Mouse (Mus musculus): ENCODE measurements around the gene Rad23a.
A peak's percentile ranks its signal among the peaks of the same experiment; 100 is the strongest.

The Rad23a gene

DNA sequence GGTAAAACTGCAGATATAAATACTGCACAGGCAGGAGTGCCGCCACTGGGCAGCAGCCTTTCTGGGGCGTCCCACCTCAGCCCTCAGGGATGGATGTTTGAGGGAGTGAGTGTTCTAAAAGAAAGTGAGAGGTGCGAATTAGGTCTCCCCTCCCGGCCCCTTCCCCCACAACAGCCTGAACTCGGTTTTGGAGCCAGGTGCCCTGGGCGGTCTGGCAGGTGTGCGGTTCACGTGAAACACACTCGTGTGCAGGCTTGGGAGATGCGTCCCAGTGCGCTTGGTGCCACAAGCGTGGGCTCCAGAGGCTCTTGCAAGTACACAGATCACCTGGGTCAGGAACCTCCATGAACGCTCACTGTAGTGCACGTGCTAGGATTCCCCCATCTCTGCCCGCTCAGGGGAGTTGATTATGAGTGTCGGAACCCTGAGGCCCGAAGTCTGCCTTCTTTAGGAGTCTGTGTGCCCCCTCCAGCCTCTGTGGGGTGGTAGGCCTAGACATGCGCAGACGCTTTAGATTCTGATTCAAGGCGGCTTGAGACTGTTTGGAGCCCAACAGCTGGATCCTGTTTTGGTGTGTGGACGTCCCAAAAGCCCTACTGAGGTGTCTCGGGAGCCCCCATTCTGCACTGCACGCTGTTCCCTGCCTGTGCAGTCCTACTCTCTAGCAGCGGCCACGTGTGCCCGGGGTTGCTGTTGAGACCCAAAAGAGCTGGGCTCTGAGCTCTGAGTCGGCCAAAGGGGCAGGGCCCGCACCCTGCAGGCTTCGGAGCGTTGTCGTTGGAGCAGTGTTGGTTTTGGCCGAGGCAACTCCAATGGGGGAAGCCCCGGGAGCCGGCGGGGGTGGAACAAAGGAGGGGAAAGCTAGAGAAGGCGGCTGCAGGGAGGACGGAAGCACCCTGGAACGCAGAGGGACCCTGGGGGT is 54.4 kb downstream of the Rad23a start:
- DNase-seq = peak; percentile 77

DNA sequence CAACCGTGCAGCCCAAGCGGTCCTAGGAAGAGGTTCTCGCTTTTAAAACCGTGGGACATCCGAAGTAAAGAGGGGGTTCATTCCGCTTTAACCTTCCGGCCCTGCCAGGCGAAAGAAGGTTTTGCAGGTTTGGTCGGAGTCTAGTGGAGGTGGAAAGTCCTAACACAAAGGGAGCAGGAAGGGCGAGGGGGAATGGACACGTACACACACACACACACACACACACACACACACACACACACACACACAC is 55.0 kb downstream of the Rad23a start:
- no peak for DNase-seq

DNA sequence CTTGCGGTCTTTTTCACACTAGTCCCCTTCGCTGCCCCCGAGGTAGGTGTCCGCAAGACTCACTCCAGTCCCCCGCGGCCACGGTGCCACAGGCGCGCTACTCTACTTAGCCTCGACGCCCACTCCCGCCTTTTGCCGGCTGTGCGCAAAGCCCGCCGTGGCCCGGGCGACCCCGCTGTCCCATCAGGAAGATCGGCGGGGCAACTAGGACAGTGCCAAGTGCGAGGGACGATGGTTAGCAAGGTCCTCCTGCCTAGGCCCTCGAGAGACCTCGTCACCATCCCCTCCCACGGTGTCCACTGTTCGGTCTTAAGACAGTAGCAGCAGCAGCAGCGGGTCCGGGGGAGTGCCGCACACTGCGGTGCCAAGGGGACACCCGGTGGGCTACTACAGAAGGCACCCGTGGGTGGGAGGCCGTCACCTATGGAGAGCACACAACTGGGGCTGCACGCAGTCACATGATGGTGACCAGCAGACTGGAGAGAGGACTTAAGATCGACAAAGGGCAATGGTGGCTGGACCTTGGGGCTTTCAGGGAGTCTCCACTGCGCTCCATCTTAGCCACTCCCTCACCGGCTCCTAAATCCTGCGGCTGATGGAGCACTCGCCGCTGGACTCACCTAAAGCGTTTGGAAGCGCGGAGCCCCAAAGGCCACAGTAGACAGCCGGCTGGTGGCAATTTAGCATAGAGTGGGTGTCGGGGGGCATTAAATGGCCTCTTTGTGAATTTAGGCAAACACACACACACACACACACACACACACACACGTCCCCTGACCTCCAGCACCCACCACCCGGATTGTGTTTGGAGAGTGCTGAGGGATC is 55.6 kb downstream of the Rad23a start:
- DNase-seq = no peak
